In the genomic region with DNA sequence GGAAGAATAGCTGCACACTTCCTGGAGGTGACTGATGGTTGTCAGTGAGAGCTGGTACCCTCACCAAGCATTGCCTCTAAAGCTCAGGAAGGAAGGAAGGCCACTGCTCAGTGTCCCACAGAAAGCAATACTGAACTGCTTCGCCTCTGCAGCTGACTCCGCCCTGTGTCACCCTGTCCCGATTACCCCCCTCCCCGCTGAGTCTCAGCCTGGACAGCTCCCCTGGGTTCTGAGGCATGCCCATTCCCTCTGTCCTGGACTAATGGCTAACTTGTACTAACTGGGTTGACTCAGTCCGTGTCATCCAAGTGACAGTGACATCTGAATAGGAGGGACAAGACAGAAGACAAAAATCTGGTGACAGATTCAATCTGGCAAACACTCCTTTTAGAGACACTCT, we compare ENCODE assay signal across 29 mouse cellular contexts. TPM values are rescaled to one million over a fixed set of nuclear protein-coding genes. Genes with fewer than 3 reads are reported as not detected.
DNase-seq lines count a peak whose midpoint lies in the region; ATAC-seq and TF ChIP-seq lines count a peak whose summit lies in the region.
"Had no signal": no experiment of that assay in that cellular context is flagged by ENCODE, and none has a peak within 500 bp of the region (broad histone marks: within the 10 kb centered on the region; RNA-seq: fewer than 3 reads in every experiment).

No protein-coding gene starts in this region.

- ATAC-seq in lung, postnatal 0 days, result peak; percentile 50
- 0 out of 2 replicates have a peak, but pooled peaks have one; percentile 14 for ATAC-seq in stomach, embryonic 15.5 days (ENCODE audit: insufficient read depth, low FRiP score, low read depth)
- no peak for ATAC-seq in megakaryocyte progenitor cell, adult 5-6 weeks (replicated peaks; ENCODE audit: poor library complexity)
- ATAC-seq: CD4-positive, CD25-positive, alpha-beta regulatory T cell, adult 4 months; forebrain, postnatal 0 days; inflammation-experienced regulatory T-cells, adult 6 months had no signal

- no peak for TF ChIP-seq CTCF in layer of hippocampus, adult 2 months (conservative IDR thresholded peaks at IDR 0.05)
- TF ChIP-seq CTCF in lung, postnatal 0 days (IDR thresholded peaks at IDR 0.05), result no peak

- H3K9ac ChIP-seq in lung, postnatal 0 days (replicated peaks; ENCODE audit: low read depth), result no peak overlapping the region
- H3K9ac ChIP-seq in stomach, embryonic 15.5 days, result no peak overlapping the region
- H3K9ac ChIP-seq: embryonic facial prominence, embryonic 15.5 days; forebrain, embryonic 12.5 days; forebrain, postnatal 0 days; hindbrain, embryonic 15.5 days; liver, embryonic 13.5 days; midbrain, embryonic 12.5 days; neural tube, embryonic 13.5 days had no signal

- no peak overlapping the region for H3K27ac ChIP-seq in layer of hippocampus, adult 2 months
- no peak overlapping the region for H3K27ac ChIP-seq in lung, postnatal 0 days (ENCODE audit: low read length)
- no peak overlapping the region for H3K27ac ChIP-seq in stomach, embryonic 15.5 days
- H3K27ac ChIP-seq: embryonic facial prominence, embryonic 10.5 days; embryonic facial prominence, embryonic 15.5 days; forebrain, embryonic 12.5 days; hindbrain, embryonic 10.5 days; hindbrain, embryonic 15.5 days; liver, embryonic 13.5 days; midbrain, embryonic 12.5 days; neural tube, embryonic 13.5 days had no signal

- H3K36me3 ChIP-seq in lung, postnatal 0 days (ENCODE audit: insufficient read depth, low read length), result no peaks in the 10 kb centered on the region
- H3K36me3 ChIP-seq in stomach, embryonic 15.5 days, result no peaks in the 10 kb centered on the region
- H3K36me3 ChIP-seq: embryonic facial prominence, embryonic 10.5 days; embryonic facial prominence, embryonic 15.5 days; forebrain, embryonic 12.5 days; hindbrain, embryonic 10.5 days; hindbrain, embryonic 15.5 days; liver, embryonic 13.5 days; midbrain, embryonic 12.5 days; neural tube, embryonic 13.5 days had no signal

- H3K4me1 ChIP-seq in lung, postnatal 0 days (ENCODE audit: insufficient read depth, low read depth, low read length), result no peaks in the 10 kb centered on the region
- peaks cover 7% of the 10 kb centered on the region for H3K4me1 ChIP-seq in stomach, embryonic 15.5 days
- H3K4me1 ChIP-seq: hindbrain, embryonic 15.5 days; liver, embryonic 13.5 days had no signal

- WGBS in lung, postnatal 0 days, result 22% methylated on average over 5 of the region's 5 CpGs
- 34% methylated on average over 5 of the region's 5 CpGs for WGBS in stomach, embryonic 15.5 days

- H3K4me2 ChIP-seq in lung, postnatal 0 days (replicated peaks; ENCODE audit: low read depth, low read length), result no peak overlapping the region
- H3K4me2 ChIP-seq in stomach, embryonic 15.5 days, result no peak overlapping the region
- H3K4me2 ChIP-seq: embryonic facial prominence, embryonic 15.5 days; forebrain, embryonic 12.5 days; hindbrain, embryonic 15.5 days; liver, embryonic 13.5 days; midbrain, embryonic 12.5 days; neural tube, embryonic 13.5 days had no signal

- no peaks in the 10 kb centered on the region for H3K9me3 ChIP-seq in lung, postnatal 0 days (ENCODE audit: low read length)
- no peaks in the 10 kb centered on the region for H3K9me3 ChIP-seq in stomach, embryonic 15.5 days
- H3K9me3 ChIP-seq: embryonic facial prominence, embryonic 10.5 days; embryonic facial prominence, embryonic 15.5 days; forebrain, embryonic 12.5 days; hindbrain, embryonic 10.5 days; hindbrain, embryonic 15.5 days; liver, embryonic 13.5 days; midbrain, embryonic 12.5 days; neural tube, embryonic 13.5 days had no signal

- peak overlapping the region; percentile 70; the same call in 1 of the 2 replicates for H3K4me3 ChIP-seq in layer of hippocampus, adult 2 months
- no peak overlapping the region for H3K4me3 ChIP-seq in lung, postnatal 0 days (ENCODE audit: low read depth, low read length)
- H3K4me3 ChIP-seq in stomach, embryonic 15.5 days (replicated peaks), result no peak overlapping the region
- H3K4me3 ChIP-seq: embryonic facial prominence, embryonic 10.5 days; embryonic facial prominence, embryonic 15.5 days; forebrain, embryonic 12.5 days; hindbrain, embryonic 10.5 days; hindbrain, embryonic 15.5 days; liver, embryonic 13.5 days; midbrain, embryonic 12.5 days; neural tube, embryonic 13.5 days had no signal

- TF ChIP-seq EP300 in lung, postnatal 0 days (IDR thresholded peaks at IDR 0.05), result no peak

- DNase-seq in layer of hippocampus, adult 2 months (ENCODE audit: low spot score in 2 of 2), result no peak
- no peak for DNase-seq in layer of hippocampus, postnatal 14 days (ENCODE audit: low spot score in 2 of 2)
- DNase-seq in lung, postnatal 0 days (ENCODE audit: low spot score), result peak; percentile 8
- DNase-seq in lung, postnatal 14 days, result no peak
- no peak for DNase-seq in urinary bladder, postnatal 36 days (ENCODE audit: low spot score in 2 of 2)
- DNase-seq: adrenal gland, postnatal 25 days; cerebellum, adult 2 months; cerebellum, postnatal 14 days; forebrain, postnatal 0 days; heart, postnatal 14 days; kidney, adult 18-20 months; layer of hippocampus, adult 9-11 months; left cerebral cortex, postnatal 4 days; liver, embryonic 13.5 days; lung, adult 18-20 months; thymus, adult 18-20 months; thymus, postnatal 25 days had no signal

- H3K27me3 ChIP-seq in lung, postnatal 0 days (replicated peaks; ENCODE audit: insufficient read depth, low read length), result no peaks in the 10 kb centered on the region; the same call in 1 of the 2 replicates
- peaks cover 13% of the 10 kb centered on the region for H3K27me3 ChIP-seq in stomach, embryonic 15.5 days (replicated peaks)

RNA-seq across cellular contexts. Expression of a gene that starts 1.7 kb away (rescaled TPM):
- total RNA-seq in layer of hippocampus, adult 2 months (2021), result 1 to 10 TPM; 6.3 to 6.9 TPM
- total RNA-seq in layer of hippocampus, postnatal 14 days (2021), result 1 to 10 TPM; 4.8 to 5.7 TPM
- 0.12 TPM in 2 replicates for polyA plus RNA-seq in lung, postnatal 0 days (2015; fragmentation: Nextera tagmentation; extraction: Ambion mirVana)
- 0.28 and 0.41 TPM in 2 replicates for polyA plus RNA-seq in stomach, embryonic 15.5 days (2015; fragmentation: Nextera tagmentation; extraction: Ambion mirVana)
- 6.7 and 7.8 TPM in 2 replicates for total RNA-seq in megakaryocyte progenitor cell, adult 5-6 weeks (2015)
- 2.8 and 4.1 TPM in 2 replicates for total RNA-seq in megakaryocyte progenitor cell, adult 5-6 weeks (2017)
- polyA plus RNA-seq: embryonic facial prominence, embryonic 10.5 days; forebrain, embryonic 12.5 days; kidney, embryonic 16.5 days had no signal
